Mouse (Mus musculus) effector memory CD4-positive, alpha-beta T cell, adult 7 months (primary cell): ENCODE measurements around the gene Rftn2. TPM values are rescaled to one million over a fixed set of nuclear protein-coding genes. Genes with fewer than 3 reads are reported as not detected.

ENCODE experiments used
- polyA plus RNA-seq: library from polyadenylated mRNA; unstranded; fragments of 100-300 nt; shearing (Covaris generic); gene quantifications from one replicate; pipeline ENCODE4 v1.2.1, GENCODE M21; 2017

Gene Rftn2
- polyA plus RNA-seq: 2.7 TPM

DNA sequence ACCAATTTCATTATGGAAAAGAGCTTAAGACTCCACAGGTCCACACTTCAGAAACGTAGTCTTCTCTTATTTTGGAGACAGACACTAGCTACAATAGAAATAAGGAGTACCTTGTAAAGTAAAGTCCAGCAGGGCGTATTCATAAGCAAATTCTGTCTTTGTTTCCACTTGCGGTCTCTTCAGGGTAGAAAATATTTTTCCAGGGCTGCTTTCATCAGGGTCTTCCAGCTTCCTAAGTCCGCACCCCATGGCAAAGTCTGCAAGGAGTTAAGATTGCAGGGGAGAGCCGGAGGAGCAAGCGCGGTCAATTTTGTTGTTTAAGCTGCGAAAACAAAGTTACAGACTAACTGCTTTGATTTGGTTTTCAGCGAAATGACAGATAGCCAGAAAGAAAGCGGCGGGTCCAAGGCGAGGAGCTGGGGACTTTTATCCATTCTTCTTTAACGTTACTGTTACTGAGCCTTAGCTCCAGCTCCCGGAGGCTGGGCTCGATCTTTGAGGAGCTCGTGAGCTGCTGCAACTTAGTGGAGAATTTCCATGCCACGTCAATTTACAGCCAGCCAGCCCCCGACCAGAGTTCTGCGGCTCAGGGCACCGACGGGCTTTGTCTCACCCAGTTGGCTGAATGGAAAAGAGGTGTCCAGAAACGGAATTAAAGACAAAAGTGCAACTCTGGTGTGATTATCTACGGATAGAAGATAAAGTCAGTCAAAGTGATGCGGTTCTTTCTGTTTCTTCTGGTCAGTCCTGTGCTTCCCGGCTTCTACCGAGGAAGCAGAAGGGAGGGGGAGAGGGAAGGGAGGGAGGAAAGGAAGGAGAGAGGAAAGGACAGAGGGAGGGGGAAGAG lies at the start of gene Rftn2:
Gene Rftn2 (minus strand): TSS at position 772 of the 847 bp plus-strand sequence.

DNA sequence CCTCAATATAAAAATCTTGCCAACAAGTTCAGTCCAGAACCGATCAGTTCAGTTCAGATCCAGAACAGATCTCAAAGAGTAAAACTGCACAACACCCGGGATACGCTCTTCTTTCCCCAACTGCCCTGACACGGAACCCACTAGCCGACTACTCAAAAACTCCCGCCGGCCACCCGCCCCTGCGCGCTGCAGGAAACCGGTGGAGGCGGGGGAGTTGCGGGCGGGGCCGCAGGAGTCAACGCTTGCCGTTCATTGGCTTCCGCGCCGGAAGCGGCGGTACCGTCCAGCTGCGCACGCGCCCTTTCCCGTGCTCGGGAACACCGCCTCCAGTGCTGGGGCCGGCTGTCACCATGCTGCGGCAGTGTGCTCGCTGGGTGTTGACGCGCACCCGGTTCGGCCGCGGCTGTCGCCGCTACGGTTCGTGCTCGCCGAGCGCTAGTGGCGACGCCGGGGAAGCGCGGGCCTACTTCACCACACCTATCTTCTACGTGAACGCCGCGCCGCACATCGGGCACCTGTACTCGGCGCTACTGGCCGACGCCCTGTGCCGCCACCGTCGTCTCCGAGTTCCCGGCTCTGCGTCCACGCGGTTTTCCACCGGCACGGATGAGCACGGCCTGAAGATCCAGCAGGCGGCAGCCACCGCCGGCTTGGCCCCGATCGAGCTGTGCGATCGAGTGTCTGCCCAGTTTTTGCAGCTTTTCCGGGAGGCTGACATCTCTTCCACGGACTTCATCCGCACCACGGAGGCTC lies 10.5 kb upstream of the Rftn2 start, which contains the start of gene Mars2:
Gene Mars2 (plus strand): TSS at position 288 of the 753 bp plus-strand sequence.

GRCm38 (mm10) chr1:55130943-55131401 lies 95.6 kb downstream of the Rftn2 start, which contains the start of gene Mob4:
Mob4 (plus strand) TSS chr1:55131231.

Other genes starting within 250 kb of the Rftn2 start
- gene Sf3b1, start 199.3 kb downstream of the Rftn2 start, polyA plus RNA-seq: 632 TPM
- gene Coq10b, start 174.0 kb downstream of the Rftn2 start, polyA plus RNA-seq: 294 TPM
- 226 TPM for gene Hspe1, start 138.7 kb downstream of the Rftn2 start, polyA plus RNA-seq
- 155 TPM for gene Hspd1, start 138.5 kb downstream of the Rftn2 start, polyA plus RNA-seq
- gene Mob4, start 95.6 kb downstream of the Rftn2 start, polyA plus RNA-seq: 120 TPM
- 2.1 TPM for gene Mars2, start 10.4 kb upstream of the Rftn2 start, polyA plus RNA-seq
- 7.3 TPM for gene Boll, start 136.7 kb upstream of the Rftn2 start, polyA plus RNA-seq
- gene Plcl1, start 179.1 kb upstream of the Rftn2 start, polyA plus RNA-seq: 1.4 TPM